Mouse (Mus musculus) liver, adult 2 months (tissue): Measurements from ENCODE around the gene A630076J17Rik.

Experiments used
- CTCF ChIP-seq: fragments of 200-500 bp; IDR thresholded peaks from 2 replicates; pipeline ENCODE4 v1.5.1; 2011; ENCODE audit warnings: low read depth, low read length, control low read depth
- POLR2A ChIP-seq: fragments of 200-500 bp; IDR thresholded peaks from 2 replicates; pipeline ENCODE4 v1.6.1; 2011; ENCODE audit warnings: low read length, control low read depth; ENCODE audit not compliant: insufficient read depth; ENCODE audit errors: extremely low read depth

DNA sequence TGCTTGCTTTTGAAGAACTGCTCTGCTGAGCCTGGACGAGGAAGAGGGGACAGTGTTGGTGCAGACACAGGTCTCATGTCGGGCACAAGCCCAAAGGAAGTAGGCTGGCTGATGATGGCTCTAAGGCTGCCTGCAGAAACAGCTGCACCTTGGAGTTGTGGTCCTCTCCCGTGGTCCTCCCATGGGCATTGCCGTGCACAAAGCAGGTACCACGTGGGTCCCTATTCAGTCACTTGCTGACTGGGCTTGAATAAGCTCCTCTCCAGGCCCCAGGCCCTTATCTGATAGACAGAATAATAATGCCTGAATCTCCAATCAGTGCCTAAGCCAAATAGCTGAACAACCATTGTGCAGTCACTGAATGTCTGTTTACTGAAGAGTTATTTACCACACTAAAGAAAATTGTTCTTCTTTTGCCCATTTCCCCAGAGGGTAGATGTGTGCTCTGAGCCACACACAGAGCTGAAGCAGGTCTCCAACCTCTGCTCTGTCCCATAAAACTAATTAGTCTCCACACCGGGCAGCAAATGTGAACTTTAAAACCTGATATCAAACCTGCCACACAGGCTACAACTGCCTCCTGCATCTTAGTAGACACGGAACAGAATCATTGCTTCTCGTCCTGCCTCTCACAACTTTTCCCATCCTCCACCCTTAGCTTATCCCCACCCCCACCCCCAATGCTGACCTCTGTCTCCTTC is 13.9 kb upstream of the A630076J17Rik start:
- TF ChIP-seq CTCF (no peak), POLR2A (no peak)
